Mouse (Mus musculus) heart, adult 9 months (tissue): ENCODE results near the gene Tspan11.

Experiments
- DNase-seq, 2 experiments: peaks; one replicate each; pipeline ENCODE4 v3.0.0; 2022; ENCODE audit warnings: low spot score in 2 of 2

Gene Tspan11

DNA sequence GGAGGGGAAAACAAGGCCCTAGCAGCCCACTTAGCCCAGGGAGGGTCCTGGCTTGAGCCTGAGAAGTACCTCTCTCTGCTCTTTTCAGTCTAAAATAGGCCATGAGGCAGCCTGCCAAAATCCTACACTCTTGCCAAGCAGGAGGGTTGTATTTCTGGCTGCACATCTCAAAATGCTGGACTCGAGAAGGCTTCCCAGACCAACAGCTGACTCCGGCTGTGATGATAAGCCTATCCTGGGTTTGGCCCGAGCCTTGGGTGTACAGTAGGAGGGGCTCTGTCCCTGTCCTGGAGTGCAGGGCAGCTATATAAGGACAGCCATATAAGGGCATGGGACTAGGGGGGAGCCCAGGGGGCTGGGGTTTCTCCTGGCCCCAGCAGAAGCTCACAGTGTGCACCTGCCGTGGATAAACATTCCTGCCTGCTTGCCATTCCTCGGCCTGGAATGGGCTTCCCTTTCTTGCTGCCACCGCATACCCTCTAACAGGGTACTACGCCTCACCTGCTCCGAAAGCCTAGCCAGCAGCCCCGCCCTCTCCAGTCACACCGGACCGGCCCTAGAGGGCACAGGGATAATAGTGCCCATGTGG lies 102.3 kb downstream of the Tspan11 start:
- peak; percentile 91 to 94 for DNase-seq

DNA sequence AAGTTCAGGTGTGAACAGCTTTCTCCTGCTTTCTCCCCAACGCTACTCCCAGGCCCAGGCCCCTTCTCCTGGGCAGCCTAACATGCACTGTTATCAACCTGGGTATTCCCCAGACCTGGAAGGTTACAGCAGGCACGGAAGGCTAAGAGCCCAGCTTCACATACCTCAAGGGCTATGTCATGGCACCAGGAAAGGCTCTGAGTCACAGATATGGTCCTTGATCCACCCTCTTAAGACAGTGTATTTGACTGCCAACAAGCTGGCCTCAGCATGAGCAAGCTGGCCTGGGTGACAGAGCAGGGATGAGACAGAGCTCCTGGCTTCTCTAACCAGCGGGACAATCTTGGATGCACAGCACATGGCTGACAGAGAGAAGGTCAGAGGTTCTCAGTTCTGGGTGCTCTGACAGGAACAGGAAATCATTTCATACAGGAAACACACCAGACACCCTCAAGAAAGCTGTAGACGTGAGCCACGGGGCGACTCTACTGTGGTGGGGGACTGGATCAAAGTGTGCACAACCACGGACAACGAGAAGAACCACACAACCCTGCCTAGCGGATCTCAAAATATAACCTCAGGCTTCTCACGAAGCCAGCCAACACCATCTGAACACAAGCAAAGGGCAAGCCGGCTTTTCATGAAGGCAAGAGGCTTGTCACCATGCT lies 104.3 kb downstream of the Tspan11 start:
- peak; percentile 66 to 71 for DNase-seq

DNA sequence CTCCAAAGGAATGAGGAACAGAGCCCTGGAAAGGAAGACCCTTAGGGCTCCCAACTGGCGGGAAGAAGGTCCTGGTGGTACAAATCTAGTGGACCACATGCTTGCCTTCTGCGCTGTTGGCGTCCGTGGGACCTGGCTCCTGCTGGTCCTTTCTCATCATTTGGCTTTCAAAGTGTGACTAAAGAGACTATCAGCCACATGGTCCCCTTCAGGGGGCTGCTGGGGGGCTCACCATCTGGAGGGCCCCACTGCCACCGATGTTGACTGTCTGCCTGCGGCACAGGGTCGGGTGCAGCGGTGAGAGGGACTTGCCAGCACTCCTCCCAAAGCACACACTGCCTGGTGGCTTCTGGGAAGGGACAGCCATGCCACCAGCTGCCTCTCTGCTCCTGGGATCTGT lies 105.6 kb downstream of the Tspan11 start:
- DNase-seq: no peak

DNA sequence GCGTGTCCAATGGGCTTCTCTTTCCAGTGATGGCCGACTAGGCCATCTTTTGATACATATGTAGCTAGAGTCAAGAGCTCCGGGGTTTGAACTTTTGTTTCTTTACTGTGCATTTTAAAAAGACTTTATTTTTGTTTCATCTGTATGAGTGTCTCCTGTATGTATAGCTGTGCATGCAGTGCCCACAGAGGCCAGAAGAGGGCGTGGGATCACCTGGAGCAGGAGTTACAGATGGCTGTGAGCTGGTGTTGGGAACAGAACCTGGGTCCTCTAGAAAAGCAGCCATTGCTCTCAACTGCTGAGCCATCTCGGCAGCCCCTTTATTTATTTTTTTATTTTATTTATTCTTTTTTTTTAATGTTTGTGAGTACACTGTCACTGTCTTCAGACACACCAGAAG lies 109.5 kb downstream of the Tspan11 start:
- DNase-seq: no peak

DNA sequence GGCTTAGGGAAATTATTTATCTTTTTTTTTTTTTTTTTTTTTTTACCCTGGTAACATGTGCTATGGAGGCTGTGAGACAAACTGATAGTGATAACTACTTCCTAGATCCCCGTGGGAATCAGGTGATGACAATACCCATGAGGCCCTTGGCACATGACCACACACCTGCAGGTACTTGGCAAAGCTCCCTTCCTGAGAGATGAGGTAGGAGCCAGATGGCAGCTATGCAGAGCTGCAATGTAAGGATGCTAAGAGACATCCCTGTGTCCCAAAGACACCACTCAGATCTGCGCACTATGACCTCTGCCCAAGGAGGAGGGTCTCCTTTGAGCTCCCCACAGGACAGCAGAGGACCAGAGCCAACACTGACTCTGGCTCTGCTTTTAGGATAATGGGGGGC lies 111.7 kb downstream of the Tspan11 start:
- DNase-seq: no peak

DNA sequence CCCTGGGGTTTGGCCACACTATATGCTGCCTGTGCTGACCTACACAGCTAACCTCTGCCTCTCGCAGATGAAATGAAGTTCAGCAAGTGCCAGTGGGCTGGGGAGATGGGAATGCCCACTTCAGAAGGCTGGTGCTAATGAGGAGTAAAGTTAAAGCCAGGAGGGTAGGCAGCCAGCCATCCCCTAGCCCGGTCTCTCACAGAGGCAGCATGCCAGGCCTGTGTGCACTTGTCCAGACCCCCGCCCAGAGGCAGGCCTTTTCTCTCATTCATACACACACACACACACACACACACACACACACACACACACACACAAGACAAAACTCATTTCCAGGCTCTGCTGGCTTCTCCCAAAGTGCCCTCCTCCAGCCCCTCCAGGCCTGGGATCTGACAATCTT lies 113.4 kb downstream of the Tspan11 start:
- no peak for DNase-seq

DNA sequence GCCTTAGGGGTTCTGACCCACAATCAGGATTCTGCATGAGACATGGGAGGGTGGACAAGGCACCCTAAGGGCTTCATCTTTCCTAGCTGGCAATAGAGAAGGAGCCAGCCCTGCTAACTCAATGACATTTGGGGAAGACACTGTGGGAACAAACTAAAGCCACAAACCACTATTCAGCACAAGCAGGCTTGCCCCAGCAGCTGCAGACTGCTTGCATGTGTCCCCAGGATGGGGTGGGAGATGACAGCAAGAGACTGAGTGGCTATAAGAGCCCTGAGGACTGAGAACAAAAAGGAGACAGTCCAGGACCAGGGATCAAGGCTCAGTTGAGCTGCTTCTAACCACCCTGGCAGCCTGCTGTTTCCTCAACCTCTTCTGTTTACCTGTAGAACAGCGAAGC lies 114.2 kb downstream of the Tspan11 start:
- no peak for DNase-seq

DNA sequence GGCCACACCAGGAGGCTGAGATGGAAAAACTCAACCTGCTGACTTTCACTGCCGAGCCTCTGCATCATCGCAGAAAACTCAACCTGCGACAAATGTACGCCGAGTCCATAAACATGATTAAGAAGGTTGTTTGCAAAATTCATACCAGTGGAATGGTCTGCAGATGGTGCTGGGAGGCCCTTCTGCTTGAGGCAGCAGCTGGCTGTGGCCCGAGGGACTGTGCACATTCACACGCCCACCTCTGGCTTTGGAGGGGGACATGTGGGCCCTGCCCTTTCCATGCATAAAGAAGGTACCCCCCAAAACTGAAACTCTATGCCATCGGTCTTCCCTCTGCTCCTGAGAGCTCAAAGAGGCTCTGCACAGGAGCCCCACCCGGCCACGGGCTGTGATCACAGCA lies 114.7 kb downstream of the Tspan11 start:
- no peak for DNase-seq

DNA sequence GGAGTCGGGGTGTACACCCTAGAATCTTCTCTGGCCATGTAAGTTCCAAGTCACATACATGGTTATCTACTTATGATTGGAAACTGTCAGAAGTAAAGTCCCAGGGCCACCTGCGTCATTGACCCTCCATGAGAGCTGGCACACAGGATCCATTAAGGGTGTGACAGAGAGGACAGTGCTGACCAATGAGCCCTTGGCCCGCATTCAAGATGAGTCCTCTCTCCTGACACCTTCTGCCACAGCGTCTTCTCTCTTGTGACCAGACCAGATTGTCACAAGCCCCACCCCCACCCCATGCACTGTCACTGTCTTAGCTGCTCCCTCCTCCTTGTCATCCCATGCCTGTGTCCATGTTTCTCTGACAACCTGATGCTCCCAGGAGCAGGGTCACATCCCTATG lies 115.3 kb downstream of the Tspan11 start:
- no peak for DNase-seq

DNA sequence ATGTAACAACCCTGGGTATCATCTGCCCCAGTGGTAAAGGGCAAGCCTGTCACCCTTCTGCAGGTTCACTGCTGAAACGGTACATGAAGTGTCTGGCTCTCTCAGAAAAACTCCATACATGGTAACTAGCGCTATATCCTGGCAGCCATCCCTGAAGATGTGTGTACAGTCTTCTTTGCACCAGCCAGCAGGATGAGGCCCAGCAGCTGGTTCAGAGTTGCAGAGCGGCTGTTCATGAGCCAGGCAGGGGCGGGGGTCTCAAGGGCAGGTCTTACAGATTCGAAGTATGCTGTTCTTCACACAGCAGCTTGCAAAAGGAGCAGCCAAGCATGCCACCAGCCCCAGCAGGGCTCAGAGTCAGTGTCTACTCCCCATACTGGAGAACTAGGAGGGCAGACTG lies 116.2 kb downstream of the Tspan11 start:
- DNase-seq: no peak
